Mouse (Mus musculus) ES-Bruce4 (cell line): ENCODE results near the gene Mettl7a1.

ENCODE experiments used
- CTCF ChIP-seq: IDR thresholded peaks from one replicate; pipeline ENCODE4 v1.8.1; 2011; ENCODE audit warnings: low read depth, low read length
- EP300 ChIP-seq: IDR thresholded peaks from 2 replicates; pipeline ENCODE4 v1.6.1; 2011; ENCODE audit warnings: low read depth, low read length; ENCODE audit not compliant: insufficient read depth
- POLR2A ChIP-seq: IDR thresholded peaks from one replicate; pipeline ENCODE4 v1.8.1; 2011; ENCODE audit warnings: low read length; ENCODE audit not compliant: insufficient read depth

DNA sequence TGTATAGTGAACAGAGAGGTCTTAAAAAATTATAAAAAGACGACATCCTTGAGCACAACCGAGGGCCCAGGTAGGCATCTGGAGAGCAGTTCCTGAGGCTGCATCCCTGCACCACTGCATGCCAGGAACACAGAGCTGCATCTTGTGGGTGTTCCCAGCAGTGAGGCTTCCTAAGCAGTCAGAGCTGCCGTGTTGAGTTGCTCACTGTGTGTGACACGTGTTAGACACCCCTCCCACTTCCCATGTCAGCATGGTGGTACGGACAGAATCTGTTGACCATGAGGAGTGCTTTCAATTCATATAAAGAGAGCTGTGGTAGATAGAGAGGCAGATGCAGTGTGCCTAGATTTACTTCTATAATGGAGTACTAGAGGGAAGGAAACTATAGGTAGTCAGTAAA, 46.6 kb upstream of the Mettl7a1 start:
- TF ChIP-seq POLR2A (no peak), CTCF (no peak), EP300 (no peak)
